Mouse (Mus musculus) embryo, embryonic 10.5 days (tissue): Measurements from ENCODE around the gene Macrod2.
A peak's percentile ranks its signal among the peaks of the same experiment; 100 is the strongest.

Experiments
- DNase-seq: peaks from one replicate; pipeline ENCODE4 v3.0.0-alpha.2; 2015; ENCODE audit warnings: low spot score

Macrod2 gene

GRCm38 (mm10) chr2:141983664-141984395 is 1588.7 kb downstream of the Macrod2 start:
- no peak for DNase-seq

DNA sequence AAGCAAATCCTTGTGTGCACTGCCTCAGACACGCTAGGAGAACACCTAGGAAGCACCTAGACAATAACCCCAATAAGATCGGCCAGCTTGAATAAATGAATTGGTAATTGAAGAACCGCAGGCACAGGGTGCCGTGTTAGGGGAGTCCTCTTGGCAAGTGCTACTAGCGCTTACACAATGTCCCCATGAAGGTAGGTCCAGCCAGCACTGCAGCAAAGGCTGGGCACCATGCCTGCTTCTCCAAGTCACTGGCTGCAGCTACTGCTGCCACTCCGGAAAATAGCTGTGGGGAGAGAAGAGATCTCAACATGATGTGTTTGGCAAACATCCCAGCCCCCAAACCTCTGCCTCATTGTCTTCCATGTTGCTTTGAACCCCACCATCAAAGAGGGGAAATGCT is 1603.8 kb downstream of the Macrod2 start:
- no peak for DNase-seq

GRCm38 (mm10) chr2:142024534-142025155 is 1629.5 kb downstream of the Macrod2 start:
- DNase-seq = peak; percentile 39

DNA sequence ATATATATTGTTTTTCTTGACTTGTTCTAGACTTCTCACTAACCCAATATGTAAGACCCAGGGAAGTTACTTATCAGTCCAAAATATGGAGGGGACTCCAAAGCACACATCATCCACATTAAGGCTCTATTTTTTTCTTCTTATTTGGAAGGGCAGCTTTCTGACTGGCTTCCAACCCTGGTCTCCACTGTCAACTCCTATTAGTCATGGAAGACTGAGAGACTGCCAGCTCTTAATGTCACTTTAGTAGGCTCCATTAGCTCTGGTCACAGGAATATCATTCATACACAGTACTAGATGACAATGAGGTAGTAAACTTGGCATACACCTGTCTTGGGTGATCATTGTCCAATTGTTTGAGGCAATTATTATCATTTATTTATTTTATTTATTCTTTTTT is 1631.6 kb downstream of the Macrod2 start:
- DNase-seq = no peak

DNA sequence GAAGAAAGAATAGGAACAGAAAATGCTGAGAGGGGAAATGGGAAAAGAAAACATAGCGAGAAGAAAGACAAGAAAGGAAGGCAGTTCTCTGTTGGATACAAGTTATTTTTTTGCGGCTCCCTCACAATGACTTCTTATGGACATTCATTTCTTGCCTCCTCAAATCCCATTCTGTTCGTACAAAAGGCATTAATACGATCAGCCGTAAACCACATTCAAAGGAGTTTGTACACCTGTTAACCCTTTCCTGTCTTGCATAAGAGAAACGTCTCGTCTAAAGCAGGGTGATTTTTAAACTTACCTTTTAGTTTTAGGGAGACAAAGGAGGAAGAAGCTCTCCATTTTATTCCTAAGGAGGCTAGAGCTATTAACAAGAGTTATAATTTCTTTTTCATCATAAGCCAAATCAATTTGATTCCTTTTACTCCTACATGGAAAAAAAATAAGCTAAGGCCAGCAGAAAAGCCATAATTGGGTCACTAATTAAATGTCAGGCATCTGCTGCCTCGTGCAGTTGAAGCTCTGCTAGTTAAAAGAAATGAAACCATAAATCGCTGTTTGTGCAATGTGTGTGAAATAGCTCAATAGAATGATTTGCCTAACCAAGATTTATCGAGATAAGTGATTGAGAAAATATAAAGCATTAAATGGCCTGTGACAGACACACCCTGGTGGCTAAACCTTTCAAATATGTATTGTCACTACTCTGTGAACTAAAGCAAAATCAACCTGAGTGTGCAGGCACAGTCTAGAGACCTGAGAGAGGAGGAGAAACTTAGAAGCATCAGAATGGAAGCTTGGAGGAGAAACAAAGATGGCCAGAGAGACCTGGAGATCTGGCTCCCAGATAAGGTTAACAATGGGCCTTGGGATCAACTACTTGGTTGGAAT is 1635.9 kb downstream of the Macrod2 start:
- DNase-seq = peak; percentile 28

- DNase-seq = no peak
Observed at GRCm38 (mm10) chr2:142055576-142055975, 1660.5 kb downstream of the Macrod2 start.

- DNase-seq = peak; percentile 56
Observed at GRCm38 (mm10) chr2:142057889-142058750, 1663.0 kb downstream of the Macrod2 start.

DNA sequence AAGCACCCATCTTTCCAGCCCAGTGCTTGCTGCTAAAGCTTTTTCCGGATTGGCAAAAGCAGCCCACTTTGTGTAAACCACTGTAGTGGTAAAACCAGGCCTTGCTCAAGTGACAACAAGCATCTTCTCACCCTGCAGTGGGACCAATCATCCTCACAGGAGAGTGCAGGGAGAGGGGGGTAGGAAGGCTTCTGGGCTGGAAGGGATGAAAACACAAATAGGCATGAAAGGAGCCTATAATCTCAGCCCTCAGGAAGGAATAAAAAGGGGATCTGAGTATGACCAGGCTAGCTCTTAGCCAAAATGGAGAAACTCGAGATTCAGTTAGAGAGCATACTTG is 1663.6 kb downstream of the Macrod2 start:
- no peak for DNase-seq

DNA sequence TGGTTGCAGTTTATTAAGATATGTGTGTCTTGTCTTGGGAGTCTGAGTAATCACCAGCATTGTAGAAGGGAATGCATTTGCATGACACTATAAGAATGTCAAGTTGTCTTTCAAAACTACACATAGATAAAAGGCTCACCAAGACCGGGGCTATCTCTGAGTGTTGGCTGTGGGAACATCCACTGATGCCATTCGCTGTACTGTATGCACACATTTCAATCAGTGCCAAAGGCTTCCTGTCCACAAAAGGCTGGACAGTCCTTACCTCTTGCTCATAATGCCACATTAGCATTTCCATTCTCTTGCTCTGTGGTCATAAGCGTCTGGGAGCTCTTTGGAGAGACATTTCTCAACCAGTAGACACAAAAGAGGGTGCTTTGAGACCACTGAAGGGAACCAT is 1713.8 kb downstream of the Macrod2 start:
- no peak for DNase-seq

GRCm38 (mm10) chr2:142116623-142117022 is 1721.5 kb downstream of the Macrod2 start:
- no peak for DNase-seq

- DNase-seq = no peak
Observed at GRCm38 (mm10) chr2:142128109-142128508, 1733.0 kb downstream of the Macrod2 start.

GRCm38 (mm10) chr2:142129166-142129565 is 1734.1 kb downstream of the Macrod2 start:
- no peak for DNase-seq

DNA sequence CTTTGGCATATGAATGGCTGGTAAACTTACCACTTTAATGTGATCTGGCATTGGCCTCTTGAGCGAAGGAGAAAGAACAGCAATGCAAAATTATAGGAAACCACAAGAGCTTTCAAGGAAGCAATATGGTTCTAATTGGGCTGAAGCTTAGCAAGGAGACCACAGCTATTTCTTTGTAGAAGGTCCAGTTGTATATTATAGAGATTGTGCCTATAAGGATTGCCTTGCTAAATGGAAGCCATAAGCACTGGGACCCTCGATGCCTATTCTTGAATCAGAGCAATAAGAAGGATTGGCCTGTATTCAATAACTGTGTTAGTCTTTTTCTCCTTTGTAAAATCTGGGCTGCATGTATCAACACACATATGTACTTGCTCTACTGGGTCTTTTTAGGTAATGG is 1754.2 kb downstream of the Macrod2 start:
- no peak for DNase-seq

DNA sequence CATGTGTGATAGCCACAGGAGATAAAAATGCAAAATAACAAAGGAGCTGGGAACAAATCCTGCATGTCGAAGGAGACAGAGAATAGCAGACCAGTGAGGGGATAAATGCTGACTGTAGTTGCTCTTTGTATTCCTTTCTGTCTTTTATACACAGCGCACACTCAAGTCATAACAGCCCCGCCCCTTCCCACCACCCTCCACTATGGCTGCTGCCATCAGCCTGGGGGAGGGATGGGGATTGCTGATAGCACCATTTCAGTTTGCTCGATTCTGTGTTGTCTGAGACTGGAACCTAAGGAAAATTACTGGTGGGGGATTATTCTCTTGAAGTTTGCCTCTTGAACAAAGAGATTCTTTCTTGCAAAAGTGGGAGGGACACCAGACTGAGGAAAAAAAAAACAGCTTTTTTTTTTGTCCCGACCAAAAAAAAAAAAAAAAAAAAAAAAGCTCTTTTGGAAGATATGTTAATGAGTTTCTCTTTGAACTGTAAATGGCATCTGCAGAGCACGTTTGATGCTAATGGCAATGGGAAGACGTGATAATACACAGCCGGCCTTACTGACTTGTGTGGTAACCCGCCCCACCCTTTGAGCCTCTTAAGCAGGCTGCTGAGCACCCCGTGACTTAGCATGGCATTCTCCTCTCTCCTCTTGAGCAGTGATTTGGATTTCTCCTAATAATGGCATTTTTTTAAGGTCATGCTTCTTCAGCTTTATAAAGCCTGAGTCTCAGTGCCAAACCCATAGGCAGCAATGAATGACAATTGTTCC is 1768.6 kb downstream of the Macrod2 start:
- DNase-seq = peak; percentile 30

DNA sequence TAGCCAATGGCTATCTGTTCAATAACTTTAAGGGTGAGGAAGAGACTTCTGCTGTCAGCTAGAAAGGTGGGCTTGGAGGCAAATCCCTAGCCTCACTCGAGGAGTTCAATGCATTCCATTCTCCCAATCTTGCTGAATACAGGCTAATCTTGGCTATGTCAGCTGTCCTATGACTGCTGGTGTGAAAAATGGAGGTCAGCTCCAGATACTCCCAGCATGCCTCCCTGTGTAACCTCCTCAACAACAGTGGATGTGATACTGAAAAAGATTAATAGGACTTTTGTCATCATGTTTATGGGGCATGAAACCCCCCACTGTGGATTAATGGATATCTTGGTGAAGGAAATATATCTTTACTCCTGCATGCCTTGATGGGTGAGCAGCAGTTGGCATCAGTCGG is 1774.5 kb downstream of the Macrod2 start:
- DNase-seq = no peak

- DNase-seq = no peak
Observed at GRCm38 (mm10) chr2:142172706-142173105, 1777.6 kb downstream of the Macrod2 start.

DNA sequence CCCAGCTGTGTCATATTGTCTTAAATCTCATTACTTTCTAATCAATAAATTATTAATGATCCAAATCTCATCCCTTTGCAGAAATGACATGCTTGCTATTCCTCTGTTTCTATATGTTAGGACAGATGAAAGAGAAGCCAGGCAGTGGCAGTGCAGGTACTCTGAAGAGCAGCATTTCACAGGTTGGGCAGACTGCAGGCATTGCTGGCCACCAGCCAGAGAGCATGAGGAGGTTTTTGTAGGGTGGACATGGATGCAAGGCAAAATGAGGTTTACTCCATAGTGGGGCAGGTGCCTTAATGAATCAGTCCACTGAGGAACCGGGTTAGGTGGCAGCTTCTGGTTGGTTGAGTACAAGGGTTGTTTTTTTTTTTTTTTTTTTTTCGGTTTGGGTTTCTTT is 1778.9 kb downstream of the Macrod2 start:
- DNase-seq = no peak

DNA sequence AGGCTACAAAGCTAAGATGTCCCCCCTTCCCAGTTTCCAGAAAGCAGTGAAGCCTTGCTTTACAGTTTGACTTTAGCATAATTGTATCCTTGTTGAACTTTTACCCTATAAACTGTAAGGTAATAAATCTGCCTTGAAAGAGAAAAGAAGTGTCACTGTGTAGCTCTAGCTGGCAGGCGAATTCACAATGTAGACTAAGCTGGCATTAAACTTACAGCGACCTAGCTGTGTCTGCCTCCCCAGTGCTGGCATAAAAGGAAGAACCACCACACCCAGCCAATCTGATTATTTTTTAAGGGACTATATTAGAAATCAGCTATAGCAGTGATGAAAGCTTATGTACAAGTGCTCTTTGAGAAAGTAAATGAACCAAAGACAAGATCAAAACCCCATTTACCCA is 1791.8 kb downstream of the Macrod2 start:
- DNase-seq = no peak

GRCm38 (mm10) chr2:142187428-142187827 is 1792.3 kb downstream of the Macrod2 start:
- DNase-seq = peak; percentile 55

GRCm38 (mm10) chr2:142217371-142217770 is 1822.3 kb downstream of the Macrod2 start:
- DNase-seq = no peak
